Mouse (Mus musculus) monocyte, adult 59 days (primary cell): ENCODE results near the gene Txlna. TPM values are rescaled to one million over a fixed set of nuclear protein-coding genes. Genes with fewer than 3 reads are reported as not detected.

Experiments used
- total RNA-seq, 2 experiments: library from RNA; stranded (reverse); gene quantifications; one replicate each; pipeline ENCODE4 v1.2.4; 2023

Txlna gene
- total RNA-seq, result 10 to 100 TPM; 52.9 to 65.8 TPM

GRCm38 (mm10) chr4:129640638-129641467 is at the start of gene Txlna:
Gene Txlna, minus strand, starts transcription at chr4:129641065.

GRCm38 (mm10) chr4:129672083-129672877 is 31.4 kb upstream of the Txlna start, which contains the start of gene Kpna6:
Gene Kpna6, minus strand, starts transcription at chr4:129672767.

GRCm38 (mm10) chr4:129623681-129624091 is 17.2 kb downstream of the Txlna start, which contains the start of gene Ccdc28b:
Gene Ccdc28b, minus strand, starts transcription at chr4:129623947.

GRCm38 (mm10) chr4:129618786-129619691 is 21.8 kb downstream of the Txlna start, which contains the start of gene Iqcc:
Gene Iqcc, minus strand, starts transcription at chr4:129619099.

GRCm38 (mm10) chr4:129614093-129614492 is 26.8 kb downstream of the Txlna start, which contains the start of gene Dcdc2b:
Gene Dcdc2b, minus strand, starts transcription at chr4:129614257.

GRCm38 (mm10) chr4:129600233-129601158 is 40.4 kb downstream of the Txlna start, which contains the start of the genes Eif3i and Tmem234:
Gene Eif3i, minus strand, starts transcription at chr4:129600648.
Gene Tmem234, plus strand, starts transcription at chr4:129600668.

GRCm38 (mm10) chr4:129578466-129578865 is 62.4 kb downstream of the Txlna start, which contains the start of gene Fam167b:
Gene Fam167b, minus strand, starts transcription at chr4:129578549.

Other genes starting within 250 kb of the Txlna start
- not detected for gene Zbtb8b, start 200.2 kb downstream of the Txlna start, total RNA-seq
- 100 to 1,000 TPM in 1 of 2 experiments, 10 to 100 TPM in 1; 92.2 to 105 TPM for gene Bsdc1, start 179.5 kb downstream of the Txlna start, total RNA-seq
- gene Tssk3, start 150.0 kb downstream of the Txlna start, total RNA-seq, result not detected
- 1 to 10 TPM in 1 of 2 experiments, not detected in 1; 1.0 TPM for gene Fam229a, start 149.9 kb downstream of the Txlna start, total RNA-seq
- gene Marcksl1, start 127.5 kb downstream of the Txlna start, total RNA-seq, result 10 to 100 TPM; 64.6 to 74.8 TPM
- 10 to 100 TPM; 61.0 to 61.9 TPM for gene Hdac1, start 98.4 kb downstream of the Txlna start, total RNA-seq
- gene Lck, start 67.4 kb downstream of the Txlna start, total RNA-seq, result 1 to 10 TPM; 2.2 to 2.5 TPM
- gene Fam167b, start 62.5 kb downstream of the Txlna start, total RNA-seq, result not detected
- gene Eif3i, start 40.4 kb downstream of the Txlna start, total RNA-seq, result 100 to 1,000 TPM; 108 TPM
- gene Tmem234, start 40.4 kb downstream of the Txlna start, total RNA-seq, result 100 to 1,000 TPM; 109 to 116 TPM
- gene Dcdc2b, start 26.8 kb downstream of the Txlna start, total RNA-seq, result 1 to 10 TPM in 1 of 2 experiments, not detected in 1; 1.9 TPM
- gene Iqcc, start 22.0 kb downstream of the Txlna start, total RNA-seq, result 1 to 10 TPM; 8.2 to 8.8 TPM
- 10 to 100 TPM; 50.2 to 66.5 TPM for gene Ccdc28b, start 17.1 kb downstream of the Txlna start, total RNA-seq
- gene Kpna6, start 31.7 kb upstream of the Txlna start, total RNA-seq, result 10 to 100 TPM; 33.9 to 35.2 TPM
- 10 to 100 TPM; 11.5 to 18.2 TPM for gene Tmem39b, start 55.8 kb upstream of the Txlna start, total RNA-seq
- gene Khdrbs1, start 101.2 kb upstream of the Txlna start, total RNA-seq, result 10 to 100 TPM; 94.5 to 97.5 TPM
- gene Ptp4a2, start 170.2 kb upstream of the Txlna start, total RNA-seq, result 100 to 1,000 TPM; 332 to 393 TPM